Mouse (Mus musculus) G1E-ER4 (cell line): ENCODE measurements around the gene Olfr1423. TPM values are rescaled to one million over a fixed set of nuclear protein-coding genes. Genes with fewer than 3 reads are reported as not detected.
"Not testable (repeated sequence)": the region's sequence is repeated elsewhere in the genome, so short reads cannot be mapped to it uniquely, and the experiment has no call there.

ENCODE experiments used
- GATA1 ChIP-seq: IDR thresholded peaks from one replicate; pipeline ENCODE4 v1.8.0; 2012; ENCODE audit warnings: low read length, inconsistent platforms
- polyA plus RNA-seq: library from polyadenylated mRNA; stranded (reverse); fragments of >175 nt; gene quantifications from 2 replicates; pipeline ENCODE4 v1.2.3, GENCODE M21; 2012

The Olfr1423 gene
- not detected in 2 replicates for polyA plus RNA-seq

GRCm38 (mm10) chr19:12041217-12041616 lies at the start of gene Olfr1423:
Olfr1423 (minus strand) TSS chr19:12041317.
- TF ChIP-seq GATA1: no peak

- not testable (repeated sequence) for TF ChIP-seq GATA1
These were observed 36.5 kb upstream of the Olfr1423 start, which contains the start of gene Olfr1425 for GRCm38 (mm10) chr19:12077631-12078030. Olfr1425 (minus strand) TSS chr19:12077731.

GRCm38 (mm10) chr19:12062582-12062981 lies 21.5 kb upstream of the Olfr1423 start, which contains the start of gene Olfr1424:
Olfr1424 (minus strand) TSS chr19:12062682.
- TF ChIP-seq GATA1: not testable (repeated sequence)

- TF ChIP-seq GATA1: no peak
These were observed 2.0 kb upstream of the Olfr1423 start for GRCm38 (mm10) chr19:12043163-12043562.

- no peak for TF ChIP-seq GATA1
These were observed 3.4 kb downstream of the Olfr1423 start for GRCm38 (mm10) chr19:12037727-12038126.

GRCm38 (mm10) chr19:12026606-12027005 lies 14.5 kb downstream of the Olfr1423 start:
- no peak for TF ChIP-seq GATA1

GRCm38 (mm10) chr19:12025333-12025732 lies 15.8 kb downstream of the Olfr1423 start:
- TF ChIP-seq GATA1: no peak

GRCm38 (mm10) chr19:12024149-12024548 lies 17.0 kb downstream of the Olfr1423 start:
- TF ChIP-seq GATA1: no peak

GRCm38 (mm10) chr19:12016192-12016591 lies 24.9 kb downstream of the Olfr1423 start:
- TF ChIP-seq GATA1: no peak

- no peak for TF ChIP-seq GATA1
These were observed 25.4 kb downstream of the Olfr1423 start for GRCm38 (mm10) chr19:12015708-12016107.

- TF ChIP-seq GATA1: no peak
These were observed 27.9 kb downstream of the Olfr1423 start for GRCm38 (mm10) chr19:12013228-12013627.

- TF ChIP-seq GATA1: no peak
These were observed 28.5 kb downstream of the Olfr1423 start for GRCm38 (mm10) chr19:12012615-12013014.

- TF ChIP-seq GATA1: no peak
These were observed 29.3 kb downstream of the Olfr1423 start for GRCm38 (mm10) chr19:12011560-12012556.

- TF ChIP-seq GATA1: no peak
These were observed 30.1 kb downstream of the Olfr1423 start for GRCm38 (mm10) chr19:12010916-12011559.

- no peak for TF ChIP-seq GATA1
These were observed 30.8 kb downstream of the Olfr1423 start for GRCm38 (mm10) chr19:12010281-12010771.
